Mouse (Mus musculus) liver (tissue): ENCODE results near the gene Crybg2.

Source experiments
- DNase-seq: peaks from one replicate; pipeline ENCODE4 v3.0.0-alpha.2; 2020; ENCODE audit warnings: mixed read lengths

The Crybg2 gene

GRCm38 (mm10) chr4:134060135-134060865, at the start of gene Crybg2:
Crybg2 (plus strand) TSS chr4:134060815.
- no peak for DNase-seq

DNA sequence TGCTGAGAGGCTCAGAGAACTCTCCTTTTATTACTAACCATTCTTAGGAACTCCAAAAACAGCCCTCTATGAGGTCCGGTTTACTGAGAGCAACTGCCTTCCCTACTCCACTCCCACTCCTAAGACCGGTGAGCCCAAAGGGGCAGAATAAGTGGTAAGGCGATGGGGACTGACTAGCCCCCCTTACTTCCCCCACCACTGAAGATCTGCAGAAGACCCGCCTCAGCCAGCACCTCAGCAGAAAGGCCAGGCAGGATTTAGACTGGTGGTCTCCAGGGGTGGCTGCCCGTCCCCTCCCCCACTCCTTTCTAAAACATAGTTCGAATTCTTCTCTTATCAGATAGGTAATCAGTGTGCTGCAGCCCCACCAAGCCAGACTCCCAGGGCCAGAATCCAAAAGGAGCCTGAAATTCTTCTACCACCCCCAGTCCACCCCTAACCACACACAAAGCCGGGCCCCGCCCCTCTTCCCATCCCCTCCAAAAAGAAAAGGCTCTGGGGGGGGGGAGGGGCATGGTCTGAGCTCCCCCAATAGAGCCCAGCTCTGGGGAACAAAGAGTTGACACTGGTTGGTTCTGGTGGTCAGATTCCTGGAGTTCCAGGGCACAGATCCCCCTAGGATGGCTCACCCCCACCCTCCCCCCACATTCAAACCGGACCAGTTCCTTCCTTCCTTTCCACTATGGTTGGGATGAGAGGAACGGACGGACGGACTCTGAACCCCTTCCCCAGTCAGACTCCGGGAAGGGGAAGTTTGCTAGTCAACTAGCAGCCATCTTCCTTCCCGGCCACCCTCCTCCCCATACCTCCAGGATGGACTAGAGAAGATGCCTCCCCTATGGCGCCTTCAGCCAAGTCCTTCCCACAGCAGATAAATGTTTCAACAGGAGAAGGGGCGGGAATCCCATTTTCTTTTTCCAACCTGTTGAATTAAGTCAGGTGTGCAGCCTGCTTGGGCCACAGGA, 48.9 kb upstream of the Crybg2 start:
- DNase-seq = peak; percentile 14

DNA sequence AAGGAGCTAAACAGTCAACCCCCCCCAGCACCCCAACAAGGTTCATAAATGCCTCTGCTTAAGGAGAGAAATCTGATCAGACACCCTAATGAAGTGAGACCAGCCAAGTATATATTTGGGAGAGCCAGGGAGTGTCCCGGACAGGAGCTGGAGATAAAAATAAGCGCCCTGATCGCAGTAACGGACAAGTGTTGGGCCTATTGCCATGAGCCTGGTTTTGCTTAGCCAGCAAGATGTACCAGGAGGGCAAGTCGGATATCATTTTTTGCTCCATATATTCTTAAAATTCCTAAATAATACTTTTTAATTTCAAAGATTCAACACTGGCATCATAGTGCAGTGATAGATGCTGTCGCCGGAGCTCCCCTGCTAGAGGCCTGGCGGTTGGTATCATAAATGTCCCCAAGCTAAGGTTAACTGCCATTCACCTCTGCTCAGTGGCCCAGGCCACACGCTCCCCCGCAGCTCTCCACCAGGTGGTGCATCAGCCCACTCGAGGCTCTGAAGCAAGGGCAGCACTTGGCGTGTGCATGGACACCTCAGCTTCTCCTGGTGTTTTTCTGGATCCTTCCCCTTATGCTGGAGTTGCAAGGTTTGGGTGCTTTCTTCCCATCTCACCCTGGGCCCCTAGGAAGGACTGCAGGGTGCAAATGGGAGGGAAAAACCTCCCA, 47.6 kb upstream of the Crybg2 start:
- peak; percentile 28 for DNase-seq

DNA sequence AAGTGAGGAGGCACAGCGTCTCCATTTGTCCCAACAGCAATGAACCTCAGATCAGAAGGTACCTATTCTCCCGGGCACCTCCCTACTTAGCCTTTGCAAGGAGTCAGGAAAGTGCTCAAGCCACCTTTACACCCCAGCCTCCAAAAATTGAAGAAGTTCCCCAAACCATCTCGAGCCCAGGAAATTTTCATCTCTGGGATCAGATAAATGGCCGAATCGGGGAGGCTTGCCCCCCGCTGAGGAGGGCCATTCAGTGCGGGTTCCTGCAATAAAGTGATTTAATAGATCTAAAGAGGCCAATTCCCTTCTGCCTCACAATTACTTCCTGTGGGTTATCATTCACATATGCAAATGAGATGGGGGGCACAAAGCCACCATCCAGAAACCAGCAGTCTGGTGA, 44.4 kb upstream of the Crybg2 start:
- no peak for DNase-seq

- no peak for DNase-seq
These were observed 43.8 kb upstream of the Crybg2 start for GRCm38 (mm10) chr4:134016767-134017166.

- peak; percentile 50 for DNase-seq
These were observed 43.3 kb upstream of the Crybg2 start for GRCm38 (mm10) chr4:134017201-134017865.

GRCm38 (mm10) chr4:134018038-134018778, 42.4 kb upstream of the Crybg2 start:
- DNase-seq = peak; percentile 20

DNA sequence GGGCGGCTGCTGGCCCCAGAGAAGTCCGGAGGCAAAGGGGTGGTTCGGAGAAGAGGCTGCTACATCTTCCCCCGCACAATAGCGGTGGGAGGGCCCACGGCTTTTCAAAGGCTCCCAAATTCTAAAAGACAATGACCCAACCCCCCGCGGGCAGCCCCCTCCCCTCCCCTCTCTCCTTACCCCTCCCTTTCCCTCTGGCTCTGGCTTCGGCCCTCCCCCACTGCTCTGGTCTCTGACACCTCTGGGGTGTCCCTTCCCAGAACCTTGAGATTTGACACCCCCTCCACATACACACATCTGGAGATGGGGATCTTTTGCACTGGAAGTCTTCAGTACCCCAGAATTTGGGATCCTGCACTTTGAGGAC, 41.9 kb upstream of the Crybg2 start, which contains the start of gene Lin28a:
TSS of gene Lin28a (minus strand) at position 63 of the 367 bp plus-strand sequence.
- peak; percentile 20 for DNase-seq

- DNase-seq = peak; percentile 37
These were observed 41.4 kb upstream of the Crybg2 start for GRCm38 (mm10) chr4:134019210-134019609.

GRCm38 (mm10) chr4:134019641-134020351, 40.8 kb upstream of the Crybg2 start:
- peak; percentile 57 for DNase-seq

GRCm38 (mm10) chr4:134020621-134021020, 40.0 kb upstream of the Crybg2 start:
- DNase-seq = peak; percentile 69

- DNase-seq = no peak
These were observed 34.8 kb upstream of the Crybg2 start for GRCm38 (mm10) chr4:134025802-134026201.

DNA sequence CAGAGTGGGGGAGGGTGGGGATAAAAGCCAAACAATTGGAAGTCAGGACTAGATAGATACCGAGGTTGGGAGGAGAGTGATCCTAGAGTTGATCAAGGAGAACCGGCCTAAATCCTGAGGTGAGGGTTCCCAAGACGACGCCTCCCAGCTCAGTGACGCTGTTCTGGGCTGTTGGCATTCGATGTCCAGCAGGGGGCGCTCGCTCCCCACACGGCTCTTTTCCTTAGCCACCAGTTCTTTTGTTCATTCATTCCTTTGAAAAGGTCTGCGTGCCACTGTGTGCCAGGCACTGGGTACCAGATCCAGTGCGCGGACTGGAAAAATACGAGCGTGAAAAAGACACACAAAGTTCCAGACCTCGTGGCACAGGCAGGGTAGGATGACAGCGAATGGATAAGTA, 24.7 kb upstream of the Crybg2 start:
- peak; percentile 75 for DNase-seq

DNA sequence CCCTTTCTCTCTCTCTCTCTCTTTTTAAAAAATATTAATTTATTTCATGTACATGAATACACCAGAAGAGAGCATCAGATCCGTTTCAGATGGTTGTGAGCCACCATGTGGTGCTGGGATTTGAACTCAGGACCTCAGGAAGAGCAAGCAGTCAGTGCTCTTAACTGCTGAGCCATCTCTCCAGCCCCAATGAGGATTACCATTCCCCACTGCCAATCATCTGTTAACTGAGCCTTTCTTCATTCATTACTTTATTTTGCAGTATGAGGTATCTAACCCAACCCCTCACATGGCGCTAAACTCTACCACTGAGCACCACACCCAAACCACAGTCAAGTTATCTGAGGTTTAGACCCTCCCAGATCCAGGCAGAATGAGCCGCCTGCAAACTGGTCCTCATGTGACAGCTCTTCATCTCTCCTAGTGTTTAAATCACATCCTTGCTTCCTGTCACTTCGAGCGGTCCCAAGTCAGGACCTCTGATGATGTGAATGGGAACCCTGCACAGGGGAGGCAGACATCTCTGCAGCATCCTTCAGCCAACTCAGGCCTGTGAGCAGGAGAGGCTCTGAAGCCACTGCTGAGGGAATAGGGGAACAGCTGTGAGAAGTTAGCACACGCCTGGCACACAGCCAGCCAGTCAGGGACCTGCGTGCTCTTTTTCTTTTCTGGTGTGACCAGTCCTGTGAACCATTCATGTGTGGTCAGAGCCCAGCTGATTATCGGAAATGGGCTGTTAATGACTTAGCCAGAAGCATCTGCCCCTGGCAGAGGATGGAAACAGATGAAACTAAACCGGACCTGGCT, 19.1 kb upstream of the Crybg2 start:
- peak; percentile 23 for DNase-seq

DNA sequence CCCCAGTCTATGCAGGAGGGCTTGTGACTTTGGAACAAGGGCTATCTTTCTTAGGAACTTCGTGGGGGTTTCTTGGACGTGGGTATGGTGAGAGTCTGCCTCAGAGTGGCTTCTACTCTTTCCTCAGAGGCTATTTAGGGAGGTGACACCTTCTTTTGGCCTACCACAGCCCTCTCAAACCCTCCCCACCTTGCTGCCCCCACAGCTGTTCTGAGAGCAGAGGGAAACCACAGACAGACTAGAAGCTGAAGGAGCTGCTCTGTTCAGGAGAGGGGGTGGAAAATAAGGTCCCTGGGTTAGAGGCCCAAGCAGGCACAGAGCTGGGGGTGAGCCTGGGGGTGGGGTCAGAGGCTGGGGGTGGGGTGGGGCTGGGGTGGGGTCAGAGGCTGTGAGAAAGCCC, 17.6 kb upstream of the Crybg2 start:
- no peak for DNase-seq

- no peak for DNase-seq
These were observed 13.0 kb upstream of the Crybg2 start for GRCm38 (mm10) chr4:134047648-134048047.

GRCm38 (mm10) chr4:134051912-134052311, 8.7 kb upstream of the Crybg2 start:
- no peak for DNase-seq

DNA sequence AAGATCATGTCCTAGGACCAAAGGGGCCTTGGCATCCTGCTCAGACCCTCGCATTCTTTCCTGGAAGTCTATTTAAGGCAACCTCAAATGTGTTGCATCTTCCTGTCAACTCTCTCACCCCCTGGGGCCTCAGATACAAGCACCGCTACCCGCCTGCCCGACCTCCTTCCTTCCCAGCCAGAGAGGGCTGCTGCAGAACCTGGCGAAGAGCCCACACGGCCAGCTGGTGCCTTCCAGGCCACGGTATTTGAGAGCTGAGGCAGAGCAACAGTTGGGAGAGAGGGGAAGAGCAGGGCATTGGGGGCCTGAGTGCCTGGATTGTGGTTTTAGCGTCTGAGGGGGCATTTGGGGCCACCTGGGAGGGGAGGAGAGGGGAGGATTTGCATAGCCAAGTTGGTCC, 8.1 kb upstream of the Crybg2 start:
- peak; percentile 36 for DNase-seq

DNA sequence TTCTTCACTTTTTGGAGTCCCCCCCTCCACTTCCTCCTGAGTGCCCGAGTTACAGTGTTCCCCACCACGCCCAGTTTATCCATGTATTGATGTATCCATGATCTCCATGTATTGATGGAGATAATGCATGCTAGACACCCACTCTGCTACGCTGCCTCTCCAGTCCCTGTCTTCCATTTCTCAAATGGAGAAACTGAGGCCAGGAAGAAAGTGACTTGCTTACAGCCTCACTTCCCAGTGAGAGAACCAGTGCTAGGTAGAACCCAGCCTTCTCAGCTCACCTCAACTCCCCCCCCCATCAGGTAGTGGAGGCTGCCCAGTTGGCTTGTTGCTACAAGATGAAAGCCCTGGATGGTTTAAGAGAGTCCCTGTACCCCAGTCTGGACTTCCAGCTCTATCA, 7.1 kb upstream of the Crybg2 start, which contains the start of gene Zfp683:
TSS of gene Zfp683 (plus strand) at position 301 of the 400 bp plus-strand sequence.
- no peak for DNase-seq

DNA sequence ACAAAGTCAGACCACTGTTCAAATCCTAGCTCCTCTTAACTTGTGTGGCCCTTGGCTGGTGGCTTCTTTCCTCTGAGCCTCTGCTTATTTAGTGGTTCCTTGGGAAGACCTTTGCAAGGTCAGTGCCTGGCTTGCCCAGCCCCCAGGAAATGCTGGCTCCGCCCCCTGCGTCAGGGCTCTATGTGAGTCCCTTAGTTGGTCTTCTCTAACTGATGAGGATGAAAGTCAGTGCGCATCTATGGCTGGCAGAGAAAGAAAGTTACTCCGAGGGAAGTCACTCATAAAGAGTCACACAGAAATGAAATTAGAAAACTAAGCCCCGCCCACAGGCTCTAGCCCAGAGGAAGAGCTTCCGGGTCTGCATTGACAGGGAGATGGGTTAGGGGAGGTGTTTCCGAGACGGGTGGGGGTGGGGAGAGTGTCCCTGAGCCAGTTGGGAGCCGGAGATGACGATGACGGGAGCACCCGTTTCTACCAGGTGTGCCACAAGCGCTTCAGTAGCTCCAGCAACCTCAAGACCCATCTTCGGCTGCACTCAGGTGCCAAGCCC, 2.4 kb upstream of the Crybg2 start:
- no peak for DNase-seq
